Mouse (Mus musculus) ES-Bruce4 (cell line): ENCODE measurements around the gene Sec22a. TPM values are rescaled to one million over a fixed set of nuclear protein-coding genes. Genes with fewer than 3 reads are reported as not detected.

Experiments
- H3K27ac ChIP-seq: 2 replicates; pipeline ENCODE4 v1.5.1; 2012; ENCODE audit warnings: low read length, inconsistent platforms; ENCODE audit not compliant: insufficient read depth
- H3K27me3 ChIP-seq: 2 replicates; pipeline ENCODE4 v1.6.1; 2012; ENCODE audit warnings: mild to moderate bottlenecking, low read length, inconsistent platforms; ENCODE audit not compliant: control insufficient read depth, poor library complexity, insufficient read depth, severe bottlenecking
- H3K36me3 ChIP-seq: 2 replicates; pipeline ENCODE4 v1.6.1; 2012; ENCODE audit warnings: inconsistent platforms, mild to moderate bottlenecking, low read length, moderate library complexity; ENCODE audit not compliant: control insufficient read depth, poor library complexity, insufficient read depth, severe bottlenecking
- H3K4me1 ChIP-seq: one replicate; pipeline ENCODE4 v1.8.1; 2011; ENCODE audit warnings: low read length; ENCODE audit not compliant: control insufficient read depth, insufficient read depth
- H3K4me3 ChIP-seq: 2 replicates; pipeline ENCODE4 v1.5.1; 2011; ENCODE audit warnings: low read depth, mild to moderate bottlenecking, low read length
- H3K9ac ChIP-seq: 2 replicates; pipeline ENCODE4 v1.6.1; 2012; ENCODE audit warnings: low read depth, mild to moderate bottlenecking, inconsistent platforms; ENCODE audit not compliant: poor library complexity, severe bottlenecking
- H3K9me3 ChIP-seq: replicated peaks from 2 replicates; pipeline ENCODE4 v1.6.1; 2012; ENCODE audit warnings: mild to moderate bottlenecking, low read length, inconsistent platforms; ENCODE audit not compliant: control insufficient read depth, poor library complexity, insufficient read depth, severe bottlenecking
- CTCF ChIP-seq: IDR thresholded peaks from one replicate; pipeline ENCODE4 v1.8.1; 2011; ENCODE audit warnings: low read depth, low read length
- EP300 ChIP-seq: IDR thresholded peaks from 2 replicates; pipeline ENCODE4 v1.6.1; 2011; ENCODE audit warnings: low read depth, low read length; ENCODE audit not compliant: insufficient read depth
- POLR2A ChIP-seq: IDR thresholded peaks from one replicate; pipeline ENCODE4 v1.8.1; 2011; ENCODE audit warnings: low read length; ENCODE audit not compliant: insufficient read depth
- polyA plus RNA-seq: library from polyadenylated mRNA; stranded (reverse); fragments of >200 nt; gene quantifications from 2 replicates; pipeline ENCODE4 v1.2.4, GENCODE M21; 2011; ENCODE audit warnings: low read depth; ENCODE audit not compliant: missing spikeins, insufficient read depth, insufficient read length

Sec22a gene
- polyA plus RNA-seq = 29.3 and 32.8 TPM in 2 replicates

- H3K9me3 ChIP-seq = no peaks in the 10 kb centered on the region
- no peaks in the 10 kb centered on the region for H3K4me1 ChIP-seq
- H3K9ac ChIP-seq = peak within 1 kb of the TSS; percentile 70
- no peak within 1 kb of the TSS; the same call in 1 of the 2 replicates for H3K27ac ChIP-seq
- H3K27me3 ChIP-seq = 0 out of 2 replicates have a peak, but pooled peaks cover 1% of the 10 kb centered on the region
- peak within 1 kb of the TSS; percentile 97 for H3K4me3 ChIP-seq
- no peak for TF ChIP-seq CTCF
- TF ChIP-seq EP300 = 0 out of 2 replicates have a peak, but pooled peaks have one; percentile 13
- peak; percentile 10 for TF ChIP-seq POLR2A
- no peaks in the 10 kb centered on the region for H3K36me3 ChIP-seq
These were observed at the start of gene Sec22a for GRCm38 (mm10) chr16:35363150-35364062. TSS of gene Sec22a (minus strand) at chr16:35363918.

- Histone ChIP-seq H3K4me1 (no peaks in the 10 kb centered on the region), H3K9me3 (no peaks in the 10 kb centered on the region), H3K4me3 (no peak overlapping the region), H3K27ac (no peak overlapping the region), H3K9ac (no peak overlapping the region), H3K27me3 (no peaks in the 10 kb centered on the region), H3K36me3 (no peaks in the 10 kb centered on the region)
- no peak for TF ChIP-seq CTCF
These were observed 43.0 kb upstream of the Sec22a start for GRCm38 (mm10) chr16:35406706-35407105.

GRCm38 (mm10) chr16:35406166-35406565, 42.4 kb upstream of the Sec22a start:
- Histone ChIP-seq H3K27me3 (no peaks in the 10 kb centered on the region), H3K36me3 (no peaks in the 10 kb centered on the region), H3K4me1 (no peaks in the 10 kb centered on the region), H3K27ac (no peak overlapping the region), H3K9ac (no peak overlapping the region), H3K9me3 (no peaks in the 10 kb centered on the region), H3K4me3 (no peak overlapping the region)
- TF ChIP-seq CTCF = no peak
- no peak for TF ChIP-seq POLR2A
- TF ChIP-seq EP300 = no peak

GRCm38 (mm10) chr16:35405348-35406080, 41.8 kb upstream of the Sec22a start:
- Histone ChIP-seq H3K27ac (no peak overlapping the region), H3K27me3 (no peaks in the 10 kb centered on the region), H3K36me3 (no peaks in the 10 kb centered on the region), H3K4me3 (no peak overlapping the region), H3K9ac (no peak overlapping the region), H3K4me1 (no peaks in the 10 kb centered on the region), H3K9me3 (no peaks in the 10 kb centered on the region)
- TF ChIP-seq EP300 (no peak), CTCF (no peak), POLR2A (no peak)

- TF ChIP-seq CTCF (no peak), EP300 (0 out of 2 replicates have a peak, but pooled peaks have one; percentile 16)
- no peak overlapping the region for H3K27ac ChIP-seq
- H3K9me3 ChIP-seq = no peaks in the 10 kb centered on the region
- H3K4me3 ChIP-seq = no peak overlapping the region
- H3K9ac ChIP-seq = no peak overlapping the region
- H3K27me3 ChIP-seq = no peaks in the 10 kb centered on the region
- H3K4me1 ChIP-seq = no peaks in the 10 kb centered on the region
- H3K36me3 ChIP-seq = no peaks in the 10 kb centered on the region
These were observed 41.1 kb upstream of the Sec22a start for GRCm38 (mm10) chr16:35404864-35405263.
